Mouse (Mus musculus): ENCODE data around the gene Hpcal1. TPM values are rescaled to one million over a fixed set of nuclear protein-coding genes. Genes with fewer than 3 reads are reported as not detected.

The Hpcal1 gene
- 36.4 and 39.1 TPM in 2 replicates for polyA plus RNA-seq (2014; fragmentation: Nextera tagmentation; extraction: Ambion mirVana)

DNA sequence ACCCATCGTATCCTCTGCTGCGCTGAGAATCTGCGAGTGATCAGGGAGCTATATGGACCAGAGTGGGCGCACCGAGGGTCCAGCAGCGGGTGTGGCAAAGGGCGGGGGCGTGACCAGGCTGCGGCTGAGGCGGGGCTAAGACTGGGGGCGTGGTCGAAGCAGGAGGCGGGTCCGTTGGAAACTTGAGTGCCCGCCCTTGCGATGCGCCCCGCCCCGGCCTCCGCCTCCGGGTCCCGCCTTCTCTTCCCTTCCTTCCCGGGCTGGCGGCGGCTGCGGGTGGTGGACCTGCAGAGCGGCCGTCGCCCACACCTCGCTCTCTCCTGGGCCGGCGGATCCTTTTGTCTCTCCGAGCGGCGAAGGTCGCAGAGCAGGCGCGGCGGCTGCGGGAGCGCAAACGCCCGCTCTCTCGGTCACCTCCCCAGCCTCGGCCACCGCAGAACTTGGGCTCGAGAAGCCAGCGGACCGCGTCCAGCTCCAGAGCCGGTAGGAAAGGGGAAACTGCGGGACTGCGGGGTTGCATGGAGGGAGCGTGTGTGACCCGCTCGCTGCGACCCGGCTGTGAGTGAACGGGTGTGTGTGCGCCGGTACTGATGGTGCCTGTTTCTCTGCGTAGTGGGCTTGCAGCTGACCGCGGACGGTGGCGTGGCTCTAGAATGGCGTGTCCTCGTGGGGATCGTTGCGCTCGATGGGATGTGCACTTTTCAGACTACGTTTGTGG is at the start of gene Hpcal1:
Gene Hpcal1, plus strand, starts transcription at position 293 of the 718 bp plus-strand sequence.
- H3K9ac ChIP-seq (ENCODE audit: low read length), result peak within 1 kb of the TSS; percentile 80
- ATAC-seq (ENCODE audit: low FRiP score), result peak; percentile 93
- peak within 1 kb of the TSS; percentile 75 for H3K4me3 ChIP-seq (ENCODE audit: low read depth, low read length)
- peak within 1 kb of the TSS; percentile 14; the same call in 1 of the 2 replicates for H3K27ac ChIP-seq (ENCODE audit: low read depth, low read length)
- peak within 1 kb of the TSS; percentile 94 for H3K4me2 ChIP-seq
- peak; percentile 99 for DNase-seq (ENCODE audit: low spot score, missing footprints)
- peaks cover 18% of the 10 kb centered on the region; the same call in 1 of the 2 replicates for H3K4me1 ChIP-seq (ENCODE audit: control insufficient read depth, insufficient read depth, low read length)
- WGBS, result under 1% methylated on average over 58 of the region's 72 CpGs
- H3K9me3 ChIP-seq (ENCODE audit: control insufficient read depth, low read length), result no peaks in the 10 kb centered on the region
- no peaks in the 10 kb centered on the region for H3K36me3 ChIP-seq (ENCODE audit: control insufficient read depth, insufficient read depth, low read length)
- no peaks in the 10 kb centered on the region for H3K27me3 ChIP-seq (ENCODE audit: control insufficient read depth, insufficient read depth, low read length)

DNA sequence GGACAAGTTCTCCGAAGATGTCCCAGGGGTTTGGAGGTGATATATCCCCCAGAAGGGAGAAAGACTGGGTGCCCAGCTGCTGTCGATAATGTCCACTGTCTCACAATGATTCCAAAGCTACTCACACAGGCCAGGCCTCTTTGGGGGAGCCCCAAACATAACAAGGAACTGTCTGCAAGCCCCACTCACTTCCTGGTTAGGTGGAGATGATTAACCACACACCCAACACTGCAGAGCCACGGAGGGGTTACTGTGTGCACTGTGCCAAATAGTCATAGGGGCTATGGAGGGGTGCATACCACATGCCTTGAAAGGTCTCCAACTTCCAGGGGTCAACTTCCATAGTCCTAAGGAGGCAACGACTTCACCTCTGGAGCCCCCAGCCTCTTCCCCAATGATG is 49.4 kb upstream of the Hpcal1 start:
- DNase-seq (ENCODE audit: low spot score, missing footprints), result no peak
- Histone ChIP-seq H3K4me1 (ENCODE audit: control insufficient read depth, insufficient read depth, low read length) (no peaks in the 10 kb centered on the region), H3K9ac (ENCODE audit: low read length) (no peak overlapping the region), H3K9me3 (ENCODE audit: control insufficient read depth, low read length) (no peaks in the 10 kb centered on the region), H3K27me3 (ENCODE audit: control insufficient read depth, insufficient read depth, low read length) (no peaks in the 10 kb centered on the region), H3K27ac (ENCODE audit: low read depth, low read length) (no peak overlapping the region), H3K4me2 (no peak overlapping the region), H3K4me3 (ENCODE audit: low read depth, low read length) (no peak overlapping the region), H3K36me3 (ENCODE audit: control insufficient read depth, insufficient read depth, low read length) (no peaks in the 10 kb centered on the region)
- ATAC-seq (ENCODE audit: low FRiP score), result no peak
- WGBS, result 81% methylated on average over 4 of the region's 4 CpGs

DNA sequence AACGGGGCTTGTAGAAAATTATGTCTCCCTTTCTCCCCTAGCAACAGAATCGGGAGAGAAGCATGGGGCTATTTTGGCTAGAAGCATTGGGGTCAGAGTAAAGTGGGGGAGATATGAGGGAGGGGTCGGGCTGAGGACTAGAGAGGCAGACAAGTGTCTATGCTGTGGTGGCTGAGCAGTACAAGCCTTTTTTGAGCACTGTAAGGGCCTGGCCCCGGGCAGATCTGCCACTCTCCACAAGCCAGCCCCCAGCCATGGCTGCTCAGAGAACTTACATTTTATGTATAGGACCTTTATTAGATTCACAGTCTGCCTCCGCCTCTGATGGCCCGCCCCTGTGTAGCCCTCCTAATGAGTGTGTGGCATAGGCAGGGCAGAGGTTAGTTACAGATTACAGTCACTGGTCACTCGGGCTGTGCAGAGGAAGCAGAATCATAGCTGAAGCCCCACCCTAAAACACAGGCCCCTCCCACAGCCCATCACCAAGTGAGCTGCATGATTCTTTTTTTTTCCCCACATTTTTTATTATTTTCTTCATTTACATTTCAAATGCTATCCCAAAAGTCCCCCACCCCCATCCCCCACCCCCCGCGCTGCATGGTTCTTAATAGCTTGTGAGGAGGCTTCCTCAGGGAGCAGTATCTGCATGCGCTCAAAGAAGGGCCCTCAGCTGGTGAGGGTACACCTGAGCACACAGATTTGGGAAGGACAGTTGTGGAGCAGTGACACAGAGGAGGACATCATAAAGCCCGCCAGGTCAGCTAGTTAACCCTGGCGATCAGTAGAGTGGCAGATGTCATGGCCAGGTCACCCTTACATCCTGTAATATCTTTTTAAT is 46.1 kb upstream of the Hpcal1 start:
- peak; percentile 50; the same call in 1 of the 2 replicates for ATAC-seq (ENCODE audit: low FRiP score)
- WGBS, result 81% methylated on average over 12 of the region's 12 CpGs

DNA sequence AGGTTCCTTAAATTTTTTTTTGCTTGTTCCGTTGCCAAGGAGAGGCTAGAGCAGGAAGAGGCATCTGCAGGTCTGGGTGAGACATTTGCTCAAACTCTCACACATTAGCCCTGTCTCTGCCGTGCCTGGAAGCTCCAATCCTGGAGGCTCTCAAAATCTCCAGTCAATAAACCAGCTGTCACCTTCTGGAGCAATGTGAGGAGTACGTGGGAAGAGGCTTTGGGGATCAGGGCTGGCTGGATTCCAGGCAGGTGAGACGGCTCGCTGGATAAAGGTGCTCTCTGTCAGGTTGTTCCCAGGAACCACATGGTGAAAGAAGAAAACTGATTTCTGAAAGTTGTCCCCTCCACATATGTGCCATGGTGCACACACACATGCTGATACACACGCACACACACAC is 44.2 kb upstream of the Hpcal1 start:
- H3K36me3 ChIP-seq (ENCODE audit: control insufficient read depth, insufficient read depth, low read length), result no peaks in the 10 kb centered on the region
- H3K27ac ChIP-seq (ENCODE audit: low read depth, low read length), result no peak overlapping the region
- no peaks in the 10 kb centered on the region for H3K27me3 ChIP-seq (ENCODE audit: control insufficient read depth, insufficient read depth, low read length)
- H3K4me3 ChIP-seq (ENCODE audit: low read depth, low read length), result no peak overlapping the region
- no peak overlapping the region for H3K4me2 ChIP-seq
- no peaks in the 10 kb centered on the region for H3K9me3 ChIP-seq (ENCODE audit: control insufficient read depth, low read length)
- no peak overlapping the region for H3K9ac ChIP-seq (ENCODE audit: low read length)
- 69% methylated on average over 6 of the region's 6 CpGs for WGBS
- DNase-seq (ENCODE audit: low spot score, missing footprints) (no peak), ATAC-seq (ENCODE audit: low FRiP score) (no peak)
- H3K4me1 ChIP-seq (ENCODE audit: control insufficient read depth, insufficient read depth, low read length), result no peaks in the 10 kb centered on the region

More for the DNA sequence above, 46.1 kb upstream of the Hpcal1 start:
- no peak overlapping the region for H3K9ac ChIP-seq (ENCODE audit: low read length)
- no peak overlapping the region for H3K4me2 ChIP-seq
- DNase-seq (ENCODE audit: low spot score, missing footprints), result no peak
- H3K9me3 ChIP-seq (ENCODE audit: control insufficient read depth, low read length), result no peaks in the 10 kb centered on the region
- H3K27me3 ChIP-seq (ENCODE audit: control insufficient read depth, insufficient read depth, low read length), result no peaks in the 10 kb centered on the region
- H3K4me1 ChIP-seq (ENCODE audit: control insufficient read depth, insufficient read depth, low read length), result no peaks in the 10 kb centered on the region
- no peak overlapping the region for H3K4me3 ChIP-seq (ENCODE audit: low read depth, low read length)
- no peaks in the 10 kb centered on the region for H3K36me3 ChIP-seq (ENCODE audit: control insufficient read depth, insufficient read depth, low read length)
- H3K27ac ChIP-seq (ENCODE audit: low read depth, low read length), result no peak overlapping the region

DNA sequence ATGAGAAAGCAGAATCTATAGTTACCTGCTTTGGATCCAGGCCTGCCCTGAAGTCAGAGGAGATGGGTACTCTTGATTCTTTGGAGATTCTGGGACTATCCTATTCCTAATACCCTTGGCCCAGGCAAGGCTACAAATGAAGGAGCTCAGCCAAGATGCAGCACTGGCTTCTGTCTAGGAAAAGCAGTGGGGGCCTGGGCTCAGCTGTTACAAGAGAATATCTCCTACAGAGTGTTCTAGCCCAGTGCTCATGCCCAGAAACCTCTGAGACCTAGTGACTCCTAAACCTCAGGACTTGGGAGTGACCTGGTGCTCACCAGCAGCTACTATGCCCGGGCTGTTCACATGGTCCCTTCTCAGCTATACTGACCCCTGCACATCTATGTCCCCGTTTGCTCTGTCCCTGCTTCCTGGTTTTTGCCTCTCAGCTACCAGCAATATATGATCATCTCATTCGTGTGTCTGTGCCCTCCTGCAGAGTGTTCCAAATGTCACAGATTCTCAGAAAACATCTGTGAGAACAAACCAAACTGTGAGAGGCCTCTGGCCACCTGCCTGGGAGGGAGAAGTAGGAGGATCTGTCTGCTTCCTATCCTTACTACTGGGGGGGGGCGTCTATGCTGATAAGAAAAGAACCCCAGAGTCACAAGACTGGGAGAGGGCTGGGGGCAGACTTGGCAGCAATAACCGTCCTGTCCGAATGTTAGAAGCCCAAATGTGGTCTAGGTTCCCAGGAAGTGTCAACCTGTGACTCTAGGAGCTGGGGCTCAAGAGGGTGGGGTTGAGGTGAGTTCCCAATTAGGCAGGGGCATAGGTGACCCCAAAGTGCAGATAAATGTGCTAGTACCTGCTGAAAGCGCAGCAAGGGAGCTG is 39.2 kb upstream of the Hpcal1 start:
- H3K4me1 ChIP-seq (ENCODE audit: control insufficient read depth, insufficient read depth, low read length), result no peaks in the 10 kb centered on the region
- no peaks in the 10 kb centered on the region for H3K9me3 ChIP-seq (ENCODE audit: control insufficient read depth, low read length)
- no peak for ATAC-seq (ENCODE audit: low FRiP score)
- no peaks in the 10 kb centered on the region for H3K27me3 ChIP-seq (ENCODE audit: control insufficient read depth, insufficient read depth, low read length)
- 72% methylated on average over 7 of the region's 7 CpGs for WGBS
- no peak overlapping the region for H3K4me3 ChIP-seq (ENCODE audit: low read depth, low read length)
- no peaks in the 10 kb centered on the region for H3K36me3 ChIP-seq (ENCODE audit: control insufficient read depth, insufficient read depth, low read length)
- no peak overlapping the region for H3K27ac ChIP-seq (ENCODE audit: low read depth, low read length)
- DNase-seq (ENCODE audit: low spot score, missing footprints), result no peak
- H3K9ac ChIP-seq (ENCODE audit: low read length), result no peak overlapping the region
- H3K4me2 ChIP-seq, result no peak overlapping the region

DNA sequence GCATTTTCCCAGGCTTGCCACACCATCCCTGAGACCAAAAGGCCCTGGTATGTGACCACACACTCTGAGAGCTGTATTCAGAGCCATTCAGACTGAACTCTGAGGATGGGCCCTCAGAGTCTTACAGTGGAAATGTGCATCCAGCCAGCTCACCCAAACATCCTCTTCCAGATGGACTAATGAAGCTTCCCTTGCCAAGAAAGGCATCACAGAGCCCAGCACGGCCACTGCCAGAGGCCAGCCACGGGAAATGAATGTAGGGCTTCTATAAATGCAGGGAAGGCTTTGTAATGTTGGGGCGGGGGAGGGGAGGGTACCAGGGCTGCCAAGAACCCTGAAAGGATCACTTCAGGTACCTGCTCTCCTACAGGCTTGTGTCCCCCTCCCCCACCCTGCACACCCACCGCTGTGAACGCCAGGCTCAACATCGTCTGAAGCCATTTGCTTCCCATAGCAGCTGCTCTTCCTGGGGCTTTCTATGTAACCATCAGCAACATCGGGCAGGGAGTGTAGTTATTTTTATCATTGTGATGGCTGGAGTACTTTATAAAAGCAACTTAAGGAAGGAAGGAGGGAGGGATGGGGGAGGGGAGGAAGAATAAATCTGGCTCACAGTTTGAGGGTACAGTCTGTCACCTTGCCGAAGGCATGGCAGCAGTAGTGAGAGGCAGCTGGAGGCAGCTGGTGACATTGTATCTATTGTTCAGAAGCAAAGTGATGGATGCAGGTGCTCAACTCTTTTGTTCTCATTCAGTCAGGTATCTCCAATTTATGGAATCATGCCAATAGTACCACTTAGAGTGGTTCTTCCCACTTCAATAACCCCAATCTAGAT is 38.2 kb upstream of the Hpcal1 start:
- WGBS, result 57% methylated on average over 8 of the region's 8 CpGs
- DNase-seq (ENCODE audit: low spot score, missing footprints) (no peak), ATAC-seq (ENCODE audit: low FRiP score) (no peak)
- Histone ChIP-seq H3K9ac (ENCODE audit: low read length) (no peak overlapping the region), H3K4me1 (ENCODE audit: control insufficient read depth, insufficient read depth, low read length) (no peaks in the 10 kb centered on the region), H3K4me3 (ENCODE audit: low read depth, low read length) (no peak overlapping the region), H3K27me3 (ENCODE audit: control insufficient read depth, insufficient read depth, low read length) (no peaks in the 10 kb centered on the region), H3K9me3 (ENCODE audit: control insufficient read depth, low read length) (no peaks in the 10 kb centered on the region), H3K4me2 (no peak overlapping the region), H3K27ac (ENCODE audit: low read depth, low read length) (no peak overlapping the region), H3K36me3 (ENCODE audit: control insufficient read depth, insufficient read depth, low read length) (no peaks in the 10 kb centered on the region)

DNA sequence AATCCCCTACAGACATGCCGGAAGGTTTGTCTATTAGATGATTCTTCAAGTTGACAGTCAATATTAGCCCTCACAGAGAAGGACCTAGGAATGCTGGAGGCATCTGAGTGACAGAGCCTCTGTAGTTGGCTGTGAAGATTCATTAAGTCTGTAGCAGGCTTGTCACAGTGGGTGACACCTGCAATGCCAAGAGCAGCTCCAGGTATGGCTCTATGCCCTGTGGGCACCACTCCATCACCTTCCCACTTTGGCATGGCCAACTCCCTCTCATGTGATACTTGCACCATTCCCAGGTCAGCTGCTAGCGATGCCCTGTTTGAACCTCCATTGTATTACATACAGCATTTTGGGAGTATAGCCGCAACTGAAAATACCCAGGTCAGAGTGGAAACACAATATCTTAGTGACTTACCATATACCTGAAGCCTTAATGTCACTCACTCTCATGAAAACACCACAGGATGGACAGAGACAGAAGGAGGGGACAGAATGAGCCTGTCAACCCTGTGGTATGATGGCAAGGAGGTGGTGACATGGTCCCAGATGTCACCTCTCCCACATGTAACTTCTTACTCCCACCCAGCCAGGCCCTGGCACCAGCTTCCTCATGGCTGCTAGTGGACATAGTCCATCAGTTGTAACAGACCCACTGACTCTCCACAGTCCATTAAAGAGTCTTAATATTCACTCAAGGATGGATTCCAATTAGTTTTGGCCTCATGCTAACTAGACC is 37.4 kb upstream of the Hpcal1 start:
- Histone ChIP-seq H3K27ac (ENCODE audit: low read depth, low read length) (no peak overlapping the region), H3K27me3 (ENCODE audit: control insufficient read depth, insufficient read depth, low read length) (no peaks in the 10 kb centered on the region), H3K9ac (ENCODE audit: low read length) (no peak overlapping the region), H3K36me3 (ENCODE audit: control insufficient read depth, insufficient read depth, low read length) (no peaks in the 10 kb centered on the region), H3K4me1 (ENCODE audit: control insufficient read depth, insufficient read depth, low read length) (no peaks in the 10 kb centered on the region), H3K4me2 (no peak overlapping the region), H3K9me3 (ENCODE audit: control insufficient read depth, low read length) (no peaks in the 10 kb centered on the region), H3K4me3 (ENCODE audit: low read depth, low read length) (no peak overlapping the region)
- WGBS, result 91% methylated on average over 3 of the region's 3 CpGs
- DNase-seq (ENCODE audit: low spot score, missing footprints), result no peak
- ATAC-seq (ENCODE audit: low FRiP score), result no peak

Data from midbrain, embryonic 11.5 days (tissue).